Mouse (Mus musculus) megakaryocyte, embryonic 14.5 days (primary cell): ENCODE results near the gene Adgrl1.

ENCODE experiments used
- FLI1 ChIP-seq: IDR thresholded peaks from 2 replicates; pipeline ENCODE4 v1.6.1; 2012; ENCODE audit warnings: low read length, inconsistent platforms, mixed read lengths
- GATA1 ChIP-seq: IDR thresholded peaks from 3 replicates; pipeline ENCODE4 v1.6.1; 2012; ENCODE audit warnings: mixed read lengths, low read length, inconsistent platforms, borderline replicate concordance

- TF ChIP-seq GATA1 (no peak), FLI1 (no peak)
Measured at GRCm38 (mm10) chr8:83896461-83896860, 3.4 kb upstream of the Adgrl1 start.
